Mouse (Mus musculus) olfactory bulb, adult 2 months (tissue): ENCODE measurements at regions not wholly inside any gene's neighbourhood (a gene's known extent, or its start where the extent isn't known, plus 50 kb on each side); places are given as distances from the start of the nearest gene placed in this dataset.
A peak's percentile ranks its signal among the peaks of the same experiment; 100 is the strongest.

Experiments
- H3K27ac ChIP-seq: fragments of 200-500 bp; 2 replicates; pipeline ENCODE4 v1.5.1; 2012; ENCODE audit warnings: low read depth, low read length; ENCODE audit not compliant: insufficient read depth
- H3K4me1 ChIP-seq: fragments of 200-500 bp; 2 replicates; pipeline ENCODE4 v1.6.1; 2012; ENCODE audit warnings: low read length; ENCODE audit not compliant: control insufficient read depth, insufficient read depth
- H3K4me3 ChIP-seq: fragments of 200-500 bp; 2 replicates; pipeline ENCODE4 v1.5.1; 2012; ENCODE audit warnings: mild to moderate bottlenecking, low read depth, low read length, moderate library complexity; ENCODE audit not compliant: insufficient read depth
- CTCF ChIP-seq: fragments of 200-500 bp; IDR thresholded peaks from 2 replicates; pipeline ENCODE4 v1.5.1; 2012; ENCODE audit warnings: low read depth, mild to moderate bottlenecking, low read length, moderate library complexity; ENCODE audit not compliant: insufficient read depth
- POLR2A ChIP-seq: fragments of 200-500 bp; IDR thresholded peaks from 2 replicates; pipeline ENCODE4 v1.6.1; 2012; ENCODE audit warnings: mild to moderate bottlenecking, low read depth, low read length, moderate library complexity; ENCODE audit not compliant: insufficient read depth
- WGBS: fragments of 180-500 bp; shearing (Covaris S2); methylation state at CpG from one replicate; pipeline ENCODE4 v1.1.7; 2018; 5-methylcytosine and 5-hydroxymethylcytosine counted together

- 92% methylated on average over 7 of the region's 7 CpGs for WGBS
- TF ChIP-seq CTCF (no peak), POLR2A (no peak)
- H3K4me3 ChIP-seq, result no peak overlapping the region
- H3K4me1 ChIP-seq, result no peaks in the 10 kb centered on the region
- H3K27ac ChIP-seq, result no peak overlapping the region
Observed at GRCm38 (mm10) chr10:99620489-99620888, 139.0 kb downstream of the Csl start.

- no peak for TF ChIP-seq POLR2A
- no peak for TF ChIP-seq CTCF
- no peak overlapping the region for H3K4me3 ChIP-seq
- H3K27ac ChIP-seq, result no peak overlapping the region
- H3K4me1 ChIP-seq, result no peaks in the 10 kb centered on the region
- WGBS, result 77% methylated on average over 6 of the region's 6 CpGs
Observed at GRCm38 (mm10) chr10:99627355-99627754, 132.1 kb downstream of the Csl start.

- no peak for TF ChIP-seq CTCF
- no peak for TF ChIP-seq POLR2A
- Histone ChIP-seq H3K4me1 (no peaks in the 10 kb centered on the region), H3K27ac (no peak overlapping the region), H3K4me3 (no peak overlapping the region)
- WGBS, result 80% methylated on average over 6 of the region's 6 CpGs
Observed at GRCm38 (mm10) chr10:99632250-99632985, 127.0 kb downstream of the Csl start.

- H3K4me1 ChIP-seq, result no peaks in the 10 kb centered on the region
- no peak overlapping the region for H3K27ac ChIP-seq
- no peak for TF ChIP-seq CTCF
- TF ChIP-seq POLR2A, result no peak
- H3K4me3 ChIP-seq, result no peak overlapping the region
- WGBS, result 45% methylated on average over 4 of the region's 4 CpGs
Observed at GRCm38 (mm10) chr10:99635796-99636195, 123.7 kb downstream of the Csl start.

- H3K4me3 ChIP-seq, result no peak overlapping the region
- TF ChIP-seq CTCF (no peak), POLR2A (no peak)
- H3K4me1 ChIP-seq, result no peaks in the 10 kb centered on the region
- WGBS, result 35% methylated on average over 7 of the region's 7 CpGs
- no peak overlapping the region for H3K27ac ChIP-seq
Observed at GRCm38 (mm10) chr10:99639022-99639421, 120.4 kb downstream of the Csl start.

GRCm38 (mm10) chr10:99639469-99639868, 120.0 kb downstream of the Csl start:
- WGBS, result 37% methylated on average over 5 of the region's 5 CpGs
- Histone ChIP-seq H3K27ac (no peak overlapping the region), H3K4me1 (no peaks in the 10 kb centered on the region), H3K4me3 (no peak overlapping the region)
- TF ChIP-seq POLR2A, result no peak

- Histone ChIP-seq H3K27ac (no peak overlapping the region), H3K4me3 (no peak overlapping the region), H3K4me1 (no peaks in the 10 kb centered on the region)
- TF ChIP-seq POLR2A (no peak), CTCF (peak; percentile 72)
- 6% methylated on average over 11 of the region's 11 CpGs for WGBS
Observed at GRCm38 (mm10) chr10:99641784-99642183, 117.7 kb downstream of the Csl start.

- TF ChIP-seq POLR2A, result no peak
- no peak for TF ChIP-seq CTCF
- H3K4me1 ChIP-seq, result no peaks in the 10 kb centered on the region
- no peak overlapping the region for H3K27ac ChIP-seq
- H3K4me3 ChIP-seq, result no peak overlapping the region
- 62% methylated on average over 4 of the region's 4 CpGs for WGBS
Observed at GRCm38 (mm10) chr10:99642201-99642827, 117.1 kb downstream of the Csl start.

GRCm38 (mm10) chr10:99644981-99645380, 114.5 kb downstream of the Csl start:
- 64% methylated on average over 2 of the region's 2 CpGs for WGBS
- no peak for TF ChIP-seq POLR2A
- TF ChIP-seq CTCF, result no peak

GRCm38 (mm10) chr10:99652011-99652410, 107.4 kb downstream of the Csl start:
- no peaks in the 10 kb centered on the region for H3K4me1 ChIP-seq
- no peak for TF ChIP-seq POLR2A
- no peak for TF ChIP-seq CTCF
- 98% methylated on average over 1 of the region's 1 CpGs for WGBS
- no peak overlapping the region for H3K4me3 ChIP-seq
- H3K27ac ChIP-seq, result no peak overlapping the region

More at GRCm38 (mm10) chr10:99644981-99645380, 114.5 kb downstream of the Csl start:
- H3K27ac ChIP-seq, result no peak overlapping the region
- no peaks in the 10 kb centered on the region for H3K4me1 ChIP-seq
- no peak overlapping the region for H3K4me3 ChIP-seq
